In the genomic region with DNA sequence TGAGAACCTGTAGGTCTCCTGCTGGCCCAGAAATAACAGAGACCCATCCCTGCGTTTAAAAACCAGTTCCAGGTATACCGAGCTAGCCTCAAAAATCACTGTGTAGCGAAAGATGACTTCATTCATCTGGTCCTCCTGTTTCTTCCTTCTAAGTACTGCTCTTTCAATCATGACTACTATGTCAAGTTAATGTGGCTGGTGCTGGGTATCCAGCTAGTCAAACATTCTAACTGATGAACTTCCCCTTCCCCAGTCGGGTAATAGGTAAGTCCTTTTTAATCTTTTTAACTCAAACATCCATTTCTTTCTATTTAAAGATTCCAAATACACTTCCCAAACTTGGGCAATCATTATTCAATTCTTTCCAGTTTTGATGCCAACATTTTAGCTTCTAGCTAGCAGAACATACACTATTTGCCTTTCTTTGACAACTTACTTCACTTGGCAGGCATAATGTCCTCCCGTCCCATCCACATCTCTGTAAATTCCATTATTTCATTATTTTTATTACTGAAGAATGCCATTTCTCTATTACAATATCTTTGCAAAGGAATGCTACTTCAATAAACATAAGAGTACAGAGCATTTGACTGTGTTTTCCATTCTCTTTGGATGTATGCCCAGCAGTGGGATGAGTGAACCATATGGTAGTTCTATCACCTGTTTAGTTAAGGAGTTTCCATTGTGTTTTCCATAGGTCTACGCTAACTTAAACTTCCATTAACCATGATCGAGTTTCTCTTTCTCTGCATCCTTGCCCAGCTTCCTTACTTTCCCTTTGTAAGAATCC, we compare ENCODE assay signal across 8 mouse cellular contexts. TPM values are rescaled to one million over a fixed set of nuclear protein-coding genes. Genes with fewer than 3 reads are reported as not detected.
DNase-seq lines count a peak whose midpoint lies in the region; ATAC-seq and TF ChIP-seq lines count a peak whose summit lies in the region.

No protein-coding gene starts in this region.

- no peaks in the 10 kb centered on the region for H3K36me3 ChIP-seq in heart, embryonic 12.5 days
- peaks cover 17% of the 10 kb centered on the region for H3K36me3 ChIP-seq in G1E (replicated peaks)
- H3K36me3 ChIP-seq in forebrain, embryonic 16.5 days (ENCODE audit: control insufficient read depth, insufficient read depth): no peaks in the 10 kb centered on the region
- H3K36me3 ChIP-seq in macrophage (ENCODE audit: inconsistent target): no peaks in the 10 kb centered on the region

- peak overlapping the region; percentile 79 for H3K4me2 ChIP-seq in heart, embryonic 12.5 days
- peak overlapping the region; percentile 54 for H3K4me2 ChIP-seq in forebrain, embryonic 16.5 days (ENCODE audit: low read length)

- peak overlapping the region; percentile 97; the same call in 1 of the 2 replicates for H3K27ac ChIP-seq in heart, embryonic 12.5 days (ENCODE audit: poor library complexity, severe bottlenecking)
- peak overlapping the region; percentile 96 for H3K27ac ChIP-seq in forebrain, embryonic 16.5 days (ENCODE audit: low read length)
- H3K27ac ChIP-seq in macrophage: peak overlapping the region; percentile 24; the same call in 1 of the 2 replicates

- WGBS in heart, embryonic 12.5 days: 86% methylated on average over 7 of the region's 7 CpGs
- 83% methylated on average over 7 of the region's 7 CpGs for WGBS in forebrain, embryonic 16.5 days
- 85% methylated on average over 7 of the region's 7 CpGs for WGBS in macrophage (ENCODE audit: missing documents)

- 0 out of 2 replicates have a peak, but pooled peaks have one; percentile 5 for ATAC-seq in heart, embryonic 12.5 days (ENCODE audit: insufficient number of reproducible peaks, low FRiP score)
- ATAC-seq in G1E (ENCODE audit: extremely low read depth, insufficient number of reproducible peaks, low FRiP score, poor library complexity, severe bottlenecking): no peak
- ATAC-seq in forebrain, embryonic 16.5 days: peak; percentile 6

- no peaks in the 10 kb centered on the region for H3K79me2 ChIP-seq in macrophage (ENCODE audit: inconsistent target)

- H3K4me3 ChIP-seq in heart, embryonic 12.5 days: peak overlapping the region; percentile 72
- H3K4me3 ChIP-seq in G1E (ENCODE audit: low read depth, low read length): peak overlapping the region; percentile 79; the same call in 1 of the 2 replicates
- peak overlapping the region; percentile 67 for H3K4me3 ChIP-seq in forebrain, embryonic 16.5 days (replicated peaks; ENCODE audit: low read length)
- peak overlapping the region; percentile 31 for H3K4me3 ChIP-seq in macrophage (ENCODE audit: inconsistent target)

- DNase-seq in heart, adult 11 months: no peak
- DNase-seq in G1E (ENCODE audit: low spot score): no peak
- no peak for DNase-seq in spleen, adult 12 weeks (ENCODE audit: low spot score)
- no peak for DNase-seq in layer of hippocampus, postnatal 10 days (ENCODE audit: low spot score in 2 of 2)
- no peak for DNase-seq in right cerebral cortex, postnatal 14 days

- H3K9me3 ChIP-seq in heart, embryonic 12.5 days (replicated peaks): no peaks in the 10 kb centered on the region
- H3K9me3 ChIP-seq in G1E (replicated peaks): no peaks in the 10 kb centered on the region
- no peaks in the 10 kb centered on the region for H3K9me3 ChIP-seq in forebrain, embryonic 16.5 days (ENCODE audit: control insufficient read depth, low read length)

- no peaks in the 10 kb centered on the region for H3K4me1 ChIP-seq in heart, embryonic 12.5 days (replicated peaks)
- H3K4me1 ChIP-seq in G1E (ENCODE audit: insufficient read depth, low read depth, low read length): peaks cover 38% of the 10 kb centered on the region
- H3K4me1 ChIP-seq in forebrain, embryonic 16.5 days (replicated peaks; ENCODE audit: control insufficient read depth, insufficient read depth, low read length): peaks cover 4% of the 10 kb centered on the region; the same call in 1 of the 2 replicates

- TF ChIP-seq CTCF in G1E (IDR thresholded peaks at IDR 0.05; ENCODE audit: low read depth, low read length): no peak

- H3K27me3 ChIP-seq in heart, embryonic 12.5 days (replicated peaks): no peaks in the 10 kb centered on the region
- no peaks in the 10 kb centered on the region for H3K27me3 ChIP-seq in G1E (ENCODE audit: insufficient read depth, low read length)
- H3K27me3 ChIP-seq in forebrain, embryonic 16.5 days (replicated peaks; ENCODE audit: control insufficient read depth, insufficient read depth, low read length): no peaks in the 10 kb centered on the region

- peak overlapping the region; percentile 82; the same call in 1 of the 2 replicates for H3K9ac ChIP-seq in heart, embryonic 12.5 days
- peak overlapping the region; percentile 82 for H3K9ac ChIP-seq in forebrain, embryonic 16.5 days (replicated peaks; ENCODE audit: low read depth, low read length)

RNA-seq across cellular contexts. Expression of gene Tpk1, which starts 0.7 kb away (rescaled TPM):
- polyA plus RNA-seq in heart, embryonic 12.5 days (2016; fragmentation: Nextera tagmentation; extraction: Ambion mirVana): 6.5 and 8.3 TPM in 2 replicates
- total RNA-seq in G1E (2014; fragmentation: Nextera tagmentation) (27.5 and 34.7 TPM in 2 replicates), G1E (2017) (10.3 and 10.9 TPM in 2 replicates)
- polyA plus RNA-seq in G1E (2012) (2.0 and 2.5 TPM in 2 replicates), macrophage (2018) (7.0 to 7.8 TPM (median 7.7 TPM) in 3 replicates)
- 6.9 and 8.1 TPM in 2 replicates for polyA plus RNA-seq in forebrain, embryonic 16.5 days (2015; fragmentation: Nextera tagmentation; extraction: Ambion mirVana)
- total RNA-seq in macrophage (2018; cell fraction: chromatin; rRNA removed): 10 to 100 TPM in 3 of 26 experiments, 1 to 10 TPM in 23; 2.5 to 11.5 (median 7.1) TPM
- total RNA-seq in macrophage (2018; cell fraction: cytosol; rRNA removed): 1 to 10 TPM; 4.6 to 8.7 (median 6.6) TPM
- 10 to 100 TPM in 5 of 26 experiments, 1 to 10 TPM in 21; 2.7 to 13.3 (median 5.9) TPM for total RNA-seq in macrophage (2018; cell fraction: nucleus; rRNA removed)
- 1 to 10 TPM; 3.4 to 4.0 TPM for total RNA-seq in layer of hippocampus, postnatal 10 days (2021)

Comparison
In these comparisons a context has a peak if more than half of its experiments do, and no peak if none do; other contexts are left out.
1. H3K27ac ChIP-seq: peak in every context shown above with its lines; median percentile 97 in heart, embryonic 12.5 days; 96 in forebrain, embryonic 16.5 days; 24 in macrophage.